Mouse (Mus musculus) brain, adult 2 months (tissue): ENCODE results near the gene Lrp6.
A peak's percentile ranks its signal among the peaks of the same experiment; 100 is the strongest.

Source experiments
- DNase-seq: peaks from one replicate; pipeline ENCODE4 v3.0.0; 2011; ENCODE audit warnings: low read depth, low spot score

The Lrp6 gene

DNA sequence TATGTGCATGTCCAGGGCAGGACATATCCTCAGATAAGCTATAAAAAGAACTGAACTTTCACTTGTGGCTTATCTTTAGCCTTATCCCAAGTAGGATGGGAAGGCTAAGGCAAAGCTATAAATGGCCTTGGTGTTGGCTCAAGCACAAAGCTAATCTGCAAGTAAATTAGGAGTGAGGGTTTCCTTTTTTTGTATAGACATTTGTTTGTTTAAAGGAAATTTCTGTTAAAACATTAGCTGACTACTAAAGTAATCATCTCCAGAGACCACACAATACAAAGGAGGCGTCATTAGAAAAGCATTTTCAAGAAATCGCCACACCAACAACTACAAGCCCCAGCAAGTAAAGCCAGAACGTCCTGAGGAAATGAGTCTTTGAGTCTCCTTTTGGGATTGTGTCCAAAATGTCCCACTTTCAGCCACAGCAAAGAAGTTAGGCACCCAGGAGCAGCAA, 8.6 kb upstream of the Lrp6 start:
- DNase-seq: no peak

DNA sequence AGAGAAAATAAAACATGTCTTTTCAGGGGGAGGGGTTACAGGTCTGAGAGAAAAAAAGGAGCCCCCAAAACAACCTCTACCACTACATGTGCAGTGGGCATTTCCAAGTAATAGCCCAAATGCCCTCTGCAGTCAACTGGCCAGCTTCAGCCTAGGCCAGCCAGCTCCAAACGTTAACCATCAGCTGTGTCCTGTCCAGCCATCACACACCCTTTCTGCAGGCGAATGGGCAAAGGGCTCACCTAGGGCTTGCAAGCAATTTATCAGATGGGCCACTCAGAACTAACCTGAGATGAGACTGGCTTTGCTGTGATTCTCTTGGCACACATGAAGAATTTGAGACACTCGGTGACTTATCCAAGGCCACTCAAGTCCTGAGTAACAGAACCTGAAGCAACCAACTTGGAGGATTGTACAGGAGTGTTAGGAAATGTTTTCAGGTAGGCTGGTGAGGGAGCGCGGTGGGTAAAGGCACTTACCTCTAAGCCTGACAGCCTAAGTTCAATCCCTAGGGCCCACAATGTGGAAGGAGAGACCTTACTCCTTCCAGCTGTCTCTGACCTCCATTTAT, 1.3 kb upstream of the Lrp6 start:
- DNase-seq: no peak

DNA sequence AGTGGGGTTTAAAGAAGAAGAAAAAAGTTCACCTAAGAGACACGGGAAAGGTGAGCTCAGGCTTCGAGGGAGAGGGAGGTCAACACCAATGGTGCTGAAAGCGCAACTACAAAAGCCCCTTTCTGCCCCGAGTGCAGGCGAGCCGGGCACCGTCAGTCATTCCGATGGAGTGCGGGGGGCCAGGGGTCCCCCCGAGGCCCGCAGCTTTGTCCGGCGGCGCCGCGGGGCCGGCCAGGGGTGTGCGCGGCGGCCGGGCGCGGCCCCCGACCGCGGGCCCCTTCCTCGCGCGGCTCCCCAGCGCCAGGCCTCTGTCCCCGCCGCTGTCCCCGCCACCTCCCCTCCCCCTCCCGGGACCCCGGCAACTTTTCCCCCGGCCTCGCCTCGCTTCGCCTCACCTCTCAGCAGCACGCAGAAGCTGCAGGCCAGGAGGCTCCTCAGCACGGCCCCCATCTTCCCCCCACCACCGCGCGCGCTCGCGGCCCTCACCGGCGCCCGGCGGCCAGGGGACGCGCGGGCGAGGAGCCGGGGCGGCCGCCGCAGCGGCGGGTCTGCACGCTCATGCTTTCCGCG, 432 bp downstream of the Lrp6 start:
- DNase-seq: no peak

DNA sequence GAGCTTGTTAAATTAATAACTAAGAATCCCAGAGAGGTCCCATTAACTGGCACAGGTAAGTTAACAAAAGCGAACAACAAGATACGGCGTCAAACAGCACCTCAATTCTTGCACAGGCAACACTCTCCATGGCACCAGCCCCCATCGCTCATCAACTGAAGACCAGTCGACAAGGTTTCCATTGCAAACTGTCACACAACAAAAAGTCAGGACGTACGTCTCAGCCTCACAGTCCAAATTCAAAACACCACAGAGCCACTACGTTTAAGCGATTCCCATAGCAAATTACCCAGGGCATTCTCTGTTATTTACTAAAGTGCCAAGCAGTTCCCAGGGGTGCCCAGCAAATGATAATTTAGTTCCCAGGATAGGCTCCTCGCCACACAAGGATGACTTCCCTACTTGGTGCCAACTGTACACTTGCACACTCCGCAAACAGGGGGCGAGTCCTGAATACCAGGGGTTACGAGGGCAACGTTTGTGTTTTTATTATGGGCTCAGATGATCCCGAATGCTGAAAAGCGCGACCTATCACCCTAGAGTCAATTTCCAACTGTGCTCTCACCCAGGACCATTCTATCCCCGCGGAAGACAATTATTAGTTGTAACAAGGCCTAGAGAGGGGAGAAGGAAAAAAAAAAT, 1.0 kb downstream of the Lrp6 start:
- no peak for DNase-seq

DNA sequence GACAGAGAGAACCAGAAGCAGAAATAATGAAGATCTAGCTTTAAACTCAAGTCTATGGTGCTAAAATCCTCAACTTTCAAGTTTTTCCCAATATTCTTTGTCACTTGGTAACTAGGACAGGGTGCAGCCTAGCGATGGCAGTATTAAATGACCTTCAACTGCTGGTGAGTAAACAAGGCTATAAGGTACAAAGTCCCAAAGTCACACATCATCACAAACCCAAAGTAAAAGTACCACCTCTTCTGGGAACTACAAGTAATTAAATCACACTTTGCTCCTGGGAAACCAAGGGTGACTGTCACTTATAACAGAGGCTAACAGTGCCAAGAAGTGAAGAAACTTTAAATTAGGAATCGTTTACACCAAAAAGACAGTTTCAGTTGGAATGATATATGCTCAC, 2.2 kb downstream of the Lrp6 start:
- no peak for DNase-seq

DNA sequence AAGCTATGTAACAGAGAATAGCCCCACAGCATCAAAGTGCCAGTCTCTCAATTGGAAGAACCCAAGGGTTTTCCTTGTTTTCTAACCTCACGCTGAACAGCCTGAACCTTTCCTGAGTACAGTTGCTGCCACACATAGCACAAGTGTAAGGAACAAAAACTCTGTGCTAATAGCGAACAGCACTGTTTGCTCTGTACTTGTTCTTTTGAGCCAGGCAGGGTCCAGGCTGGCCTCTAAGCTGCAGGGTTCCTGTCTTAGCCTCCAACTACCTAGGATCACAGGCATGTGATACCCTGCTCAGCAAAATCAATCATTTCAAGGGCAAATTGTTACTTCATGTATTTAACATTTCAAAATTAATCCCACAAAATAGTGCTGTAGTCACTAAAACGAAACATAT, 7.1 kb downstream of the Lrp6 start:
- no peak for DNase-seq

DNA sequence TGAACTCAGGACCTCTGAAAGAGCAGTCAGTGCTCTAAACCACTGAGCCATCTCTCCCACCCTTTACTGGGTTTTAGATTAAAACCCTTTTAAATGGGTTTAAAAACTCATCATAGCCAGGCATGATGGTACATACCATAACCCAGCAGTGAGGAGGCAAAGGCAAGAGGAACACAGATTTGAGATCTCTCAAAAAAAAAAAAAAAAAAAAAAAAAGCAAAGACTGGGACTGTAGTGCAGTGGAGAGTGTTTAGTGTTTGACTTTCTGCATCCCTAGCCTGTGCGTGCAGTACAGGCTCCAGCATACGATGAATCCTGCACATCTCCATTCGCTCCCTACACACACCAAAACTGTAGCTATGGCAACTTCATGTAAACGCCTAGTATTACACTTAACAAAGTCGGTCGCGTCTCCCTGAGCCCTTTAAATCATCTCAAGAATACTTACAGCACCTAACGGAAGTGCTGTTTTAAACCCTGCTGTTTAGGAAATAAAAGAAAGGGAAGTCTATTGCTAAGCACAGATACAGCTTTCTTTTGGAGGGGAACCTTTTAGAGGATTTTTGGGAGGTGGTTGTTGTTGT, 8.1 kb downstream of the Lrp6 start:
- no peak for DNase-seq

DNA sequence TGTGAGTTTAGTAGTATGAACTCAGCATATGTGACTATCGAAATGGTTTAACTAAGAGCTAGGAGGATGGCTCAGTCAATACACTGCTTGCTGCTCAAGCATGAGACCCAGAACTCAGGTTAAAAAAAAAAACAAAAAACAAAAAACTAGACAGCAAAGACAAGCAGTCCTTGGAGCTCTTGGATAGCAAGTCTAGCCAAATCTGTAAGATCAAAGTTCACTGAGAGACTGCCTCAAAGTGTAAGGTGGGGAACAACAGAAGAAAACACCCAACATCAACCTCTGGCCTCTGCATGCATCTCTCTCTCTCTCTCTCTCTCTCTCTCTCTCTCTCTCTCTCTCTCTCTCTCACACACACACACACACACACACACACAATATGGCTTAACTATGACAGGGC, 9.7 kb downstream of the Lrp6 start:
- no peak for DNase-seq

DNA sequence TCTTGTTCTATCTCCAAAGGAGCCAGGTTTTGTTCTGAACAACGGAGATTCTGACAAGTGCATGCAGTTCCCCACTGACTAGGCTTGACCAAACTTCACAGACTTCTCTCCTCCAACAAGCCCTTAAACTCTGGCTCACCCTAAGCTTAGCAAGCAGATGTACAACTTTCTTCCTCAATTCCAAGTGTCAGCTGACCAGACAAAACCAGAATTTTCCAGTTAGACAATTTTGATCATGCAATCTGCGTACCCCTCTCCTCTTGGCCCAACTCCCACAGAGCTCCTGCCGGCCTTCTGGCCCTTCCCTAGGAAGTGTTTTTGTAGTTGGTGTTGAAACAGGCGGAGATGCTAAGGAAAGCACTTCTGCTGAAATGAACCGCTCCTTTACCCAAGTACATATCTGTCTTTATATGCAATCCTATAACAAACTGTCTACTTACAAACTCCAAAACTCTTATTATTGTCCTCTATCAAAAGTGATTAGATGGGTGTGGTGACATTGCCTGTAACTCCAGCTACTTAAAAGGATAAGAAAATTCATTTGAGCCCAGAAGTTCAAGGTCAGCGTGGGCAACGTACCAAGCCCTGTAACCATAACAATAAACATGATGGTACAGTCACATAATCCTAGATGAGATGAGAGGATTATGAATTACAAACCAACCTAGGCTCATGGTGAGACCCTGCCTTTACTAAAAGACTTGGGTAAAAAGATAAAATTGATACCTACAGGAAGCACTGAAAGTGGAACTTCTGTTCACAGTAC, 10.4 kb downstream of the Lrp6 start:
- no peak for DNase-seq

DNA sequence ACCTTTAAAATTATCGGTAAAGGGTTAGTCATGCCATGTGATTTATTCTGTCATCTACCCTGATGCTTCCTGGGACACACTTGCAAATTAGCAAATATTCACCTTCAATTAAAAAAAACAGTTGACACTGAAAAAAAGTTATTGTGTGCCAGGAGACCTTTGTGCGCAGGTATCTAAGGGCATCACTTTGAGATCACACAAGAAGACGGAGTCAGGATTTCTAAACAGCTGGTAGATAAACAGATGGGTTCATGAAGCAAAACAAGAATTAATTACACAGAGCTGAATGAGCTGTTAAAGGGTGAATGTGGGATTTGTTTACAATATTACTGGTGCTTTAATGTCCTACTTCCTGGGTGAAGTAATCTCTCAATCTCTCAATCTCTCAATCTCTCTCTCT, 11.6 kb downstream of the Lrp6 start:
- no peak for DNase-seq

DNA sequence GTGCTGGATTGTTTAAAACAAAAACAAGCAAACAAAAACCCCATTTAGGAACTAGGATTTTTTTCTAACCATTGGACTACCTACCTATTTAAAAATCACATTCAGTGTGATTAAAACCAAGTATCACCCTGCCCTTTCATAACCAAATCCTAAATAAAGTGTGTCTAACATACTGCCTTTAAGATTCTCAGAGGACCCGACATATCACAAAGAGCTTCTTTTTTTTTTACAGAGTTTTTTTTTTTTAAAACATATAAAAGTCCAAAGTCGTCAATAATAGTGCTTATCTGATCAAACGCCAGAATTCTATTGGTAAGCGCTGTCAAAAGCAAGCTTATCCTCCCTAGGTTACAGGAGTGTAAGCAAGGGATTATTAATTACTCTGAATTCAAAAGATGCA, 12.5 kb downstream of the Lrp6 start:
- DNase-seq: no peak

DNA sequence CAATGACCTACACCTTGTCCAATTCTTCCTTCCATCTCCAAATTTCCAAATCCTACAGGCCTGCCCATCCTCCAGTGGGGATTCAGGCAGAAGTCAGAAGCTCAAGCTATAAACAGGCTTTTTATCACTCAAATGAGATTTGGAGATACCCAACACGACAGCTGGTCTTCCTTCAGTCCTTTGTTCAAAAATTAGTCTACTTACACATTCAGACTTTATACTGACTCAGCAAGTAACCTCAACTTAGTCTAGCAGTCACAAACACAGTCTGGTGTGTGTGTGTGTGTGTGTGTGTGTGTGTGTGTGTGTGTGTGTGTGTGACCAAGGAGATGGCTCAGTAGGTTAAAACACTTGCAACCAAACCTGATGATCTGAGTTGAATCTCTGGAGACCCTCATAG, 15.8 kb downstream of the Lrp6 start:
- DNase-seq: no peak

DNA sequence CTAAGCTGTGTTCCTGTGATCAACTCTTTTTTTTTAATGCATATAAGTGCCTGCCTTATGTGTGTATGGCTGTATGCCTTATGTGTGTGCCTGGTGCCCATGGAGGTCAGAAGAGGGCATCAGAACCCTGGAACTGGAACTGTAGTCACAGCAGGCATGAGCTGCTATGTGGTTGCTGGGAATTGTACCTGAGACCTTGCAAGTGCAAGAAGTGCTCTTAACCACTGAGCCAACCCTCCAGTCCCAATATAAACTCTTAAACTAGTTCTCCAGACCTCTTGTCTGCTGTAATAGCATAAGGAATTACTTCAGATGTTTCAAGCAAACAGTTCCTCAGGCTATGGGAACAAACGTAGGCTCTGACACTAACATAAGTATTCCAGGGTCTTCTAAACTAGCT, 16.4 kb downstream of the Lrp6 start:
- DNase-seq: no peak

DNA sequence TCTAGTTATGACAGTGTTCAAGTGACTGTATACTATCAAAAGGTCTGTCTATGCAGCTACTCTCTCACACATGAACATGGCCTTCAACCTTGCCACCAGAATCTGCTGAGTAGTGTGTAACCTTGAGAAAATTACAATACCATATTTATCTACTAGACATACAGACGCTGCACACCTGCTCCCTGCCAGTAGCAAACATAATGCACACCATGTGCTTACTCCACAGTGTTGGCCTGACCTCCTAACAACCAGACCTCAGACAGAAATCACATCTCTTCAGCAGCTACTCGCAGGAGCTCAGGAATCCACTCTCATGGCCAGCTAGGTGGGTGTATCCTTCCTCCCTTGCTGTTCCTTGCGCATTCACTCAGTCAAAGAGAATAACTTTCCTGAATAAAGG, 21.9 kb downstream of the Lrp6 start:
- DNase-seq: no peak

DNA sequence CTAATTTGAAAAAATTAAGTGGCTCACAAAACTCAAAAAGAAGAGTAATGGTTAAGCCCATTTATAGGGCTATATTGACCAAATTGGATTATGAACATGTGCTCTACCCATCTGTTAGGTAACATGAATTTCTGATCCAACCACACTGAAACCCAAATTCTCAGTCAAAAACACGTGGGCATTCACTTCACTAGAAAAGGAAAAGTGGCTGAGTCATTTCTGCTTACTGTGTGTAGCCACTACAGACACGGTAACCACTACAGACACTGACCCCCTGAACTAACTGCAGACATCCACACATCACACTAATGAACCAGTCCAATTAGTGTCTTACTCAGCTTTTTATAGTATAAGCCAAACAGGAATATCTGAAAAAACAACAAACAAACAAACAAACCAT, 22.7 kb downstream of the Lrp6 start:
- peak; percentile 65 for DNase-seq

DNA sequence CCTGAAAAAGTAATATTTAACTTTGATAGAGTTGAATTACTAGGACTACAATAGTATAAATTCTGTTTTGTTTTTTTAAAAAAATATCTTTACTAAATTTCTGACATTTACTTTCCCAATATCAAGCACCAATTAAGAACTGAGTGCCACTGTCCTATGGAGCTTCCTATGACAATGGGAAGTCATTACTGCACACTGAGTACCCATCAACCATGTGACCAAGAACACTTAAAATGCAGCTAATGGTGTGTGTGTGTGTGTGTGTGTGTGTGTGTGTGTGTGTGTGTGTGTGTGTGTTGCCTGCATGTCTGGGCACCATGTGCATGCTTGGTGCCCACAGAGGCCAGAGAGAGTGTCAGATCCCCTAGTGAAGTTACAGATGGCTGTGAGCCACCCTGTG, 23.2 kb downstream of the Lrp6 start:
- no peak for DNase-seq

DNA sequence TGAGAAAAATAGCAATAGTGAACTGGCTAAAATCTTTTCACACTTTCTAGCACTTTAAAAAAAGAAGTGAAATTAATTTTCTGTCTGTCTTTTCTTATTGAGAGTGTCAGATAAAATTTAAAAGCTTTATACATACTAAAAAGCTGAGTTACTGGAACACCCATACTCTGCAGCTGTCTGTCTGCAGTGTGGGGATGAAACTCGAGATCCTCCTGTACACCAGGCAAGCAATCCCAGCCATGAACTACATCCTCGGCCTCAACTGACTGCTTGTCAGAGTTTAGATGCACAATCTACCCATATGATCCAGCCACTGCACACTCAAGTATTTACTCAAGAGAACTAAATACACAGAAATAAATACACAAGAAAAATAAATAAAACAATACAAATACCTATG, 24.4 kb downstream of the Lrp6 start:
- no peak for DNase-seq

DNA sequence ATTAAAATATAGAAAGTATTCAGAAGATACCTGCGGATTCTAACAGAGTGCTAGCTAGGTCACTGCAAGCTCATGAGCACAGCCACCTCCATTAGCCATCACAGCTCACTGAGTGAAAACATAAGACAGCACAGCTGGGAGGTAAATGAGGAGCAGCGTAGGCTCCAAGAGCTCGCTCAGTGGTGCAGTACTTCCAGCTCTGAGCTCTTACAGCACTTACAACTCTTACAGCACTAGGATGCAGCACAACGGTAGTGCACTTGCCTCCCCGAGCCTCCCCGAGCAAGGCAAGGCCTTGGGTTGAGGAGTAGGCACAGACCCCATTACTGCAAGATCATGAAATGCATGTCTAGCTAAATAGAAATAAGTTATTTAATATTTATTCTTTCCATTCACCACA, 26.6 kb downstream of the Lrp6 start:
- peak; percentile 67 for DNase-seq

DNA sequence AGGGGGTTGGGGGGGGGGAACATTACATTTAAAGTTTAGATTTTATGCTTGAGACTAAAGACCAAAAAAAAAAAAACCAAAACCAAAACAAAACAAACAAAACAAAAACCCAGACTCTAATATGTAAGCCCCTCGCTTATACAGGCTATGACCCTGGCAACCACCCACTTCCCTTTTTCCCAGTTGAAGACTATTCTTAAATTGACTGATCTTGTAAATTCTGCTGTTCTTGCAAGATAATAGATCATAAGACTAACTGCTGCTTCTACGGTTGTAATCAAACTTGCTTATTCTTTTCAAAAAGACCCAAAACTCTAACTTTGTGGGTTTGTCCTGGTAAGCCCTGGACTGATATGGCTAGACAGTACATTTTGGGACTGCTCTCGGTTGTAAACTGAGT, 27.3 kb downstream of the Lrp6 start:
- DNase-seq: no peak

DNA sequence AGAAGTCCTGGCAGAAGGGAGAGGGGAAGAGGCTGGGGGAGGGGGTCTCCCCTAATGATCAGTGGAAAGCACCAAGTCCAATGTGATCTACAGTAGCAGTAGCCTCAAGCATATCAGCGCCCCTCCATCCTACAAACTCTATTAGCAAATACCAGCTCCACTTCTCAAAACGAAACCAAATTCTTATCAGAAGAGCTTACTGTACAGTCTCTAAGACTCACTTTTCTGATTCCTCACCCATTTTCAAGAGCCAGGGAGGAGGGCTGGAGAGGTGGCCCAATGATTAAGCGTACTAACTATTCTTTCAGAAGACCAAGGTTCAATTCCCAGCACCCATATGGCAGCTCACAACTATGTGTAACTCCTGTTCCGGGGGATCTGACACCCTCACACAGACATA, 28.0 kb downstream of the Lrp6 start:
- DNase-seq: no peak

DNA sequence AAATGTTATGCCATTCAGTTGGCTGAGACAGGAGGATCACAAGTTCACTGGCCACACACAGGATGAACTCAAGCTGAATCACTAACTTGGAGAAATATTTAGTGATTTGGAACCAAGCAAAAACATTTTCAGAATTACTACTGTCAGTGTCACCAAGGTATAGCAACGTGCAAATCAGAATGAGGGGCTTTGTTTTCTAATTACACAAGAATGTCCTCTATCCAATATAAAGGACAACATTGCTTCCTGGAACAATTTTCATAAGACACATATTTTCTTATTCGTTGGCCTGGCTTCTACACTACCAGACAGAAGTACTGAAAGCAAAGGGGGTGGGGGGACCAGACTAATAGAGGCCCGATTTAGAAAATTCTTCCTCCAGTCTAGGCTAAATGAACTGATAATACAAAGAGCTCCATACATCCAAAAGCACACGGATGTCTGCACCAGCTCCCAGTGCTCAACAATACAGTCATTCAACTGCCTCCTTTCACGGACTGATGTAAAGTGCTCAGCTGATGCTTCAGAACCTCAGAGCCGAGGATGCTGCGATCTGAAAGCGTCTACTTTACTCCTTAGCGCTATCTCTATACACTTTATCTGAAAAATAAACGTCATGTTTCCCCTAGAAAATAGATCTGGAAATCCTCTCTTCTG, 29.2 kb downstream of the Lrp6 start:
- DNase-seq: peak; percentile 68

DNA sequence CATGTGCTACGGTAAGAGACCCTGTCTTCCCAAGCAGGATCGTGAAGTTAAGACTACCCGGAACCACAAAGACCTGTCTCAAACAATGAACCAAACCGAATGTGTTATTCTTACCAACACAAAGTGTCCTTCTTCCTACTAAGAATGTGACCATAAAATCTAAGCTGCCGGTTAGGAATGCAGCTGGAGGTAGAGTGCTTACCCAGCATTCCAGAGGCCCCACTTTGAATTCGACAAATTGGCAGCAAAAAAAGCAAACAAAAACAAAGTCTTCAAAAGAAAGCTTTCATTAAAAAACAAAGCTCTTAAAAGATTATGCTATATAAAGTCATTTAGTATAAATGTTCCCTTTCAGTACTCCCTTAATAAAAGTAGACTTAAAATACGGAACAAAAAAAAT, 31.6 kb downstream of the Lrp6 start:
- DNase-seq: no peak
